Mouse (Mus musculus) kidney, adult 2 months (tissue): ENCODE results near the gene Fam241a. TPM values are rescaled to one million over a fixed set of nuclear protein-coding genes. Genes with fewer than 3 reads are reported as not detected.

ENCODE experiments used
- DNase-seq: peaks from one replicate; pipeline ENCODE4 v3.0.0; 2021
- H3K27ac ChIP-seq: fragments of 200-500 bp; 2 replicates; pipeline ENCODE4 v1.5.1; 2012; ENCODE audit warnings: low read depth, low read length, control low read depth, inconsistent platforms; ENCODE audit not compliant: insufficient read depth
- H3K27me3 ChIP-seq: fragments of 200-500 bp; replicated peaks from 2 replicates; pipeline ENCODE4 v1.6.1; 2012; ENCODE audit warnings: mild to moderate bottlenecking, moderate library complexity, low read length, inconsistent platforms; ENCODE audit not compliant: control insufficient read depth, insufficient read depth
- H3K36me3 ChIP-seq: fragments of 200-500 bp; 2 replicates; pipeline ENCODE4 v1.6.1; 2012; ENCODE audit warnings: mild to moderate bottlenecking, moderate library complexity, low read length, inconsistent platforms; ENCODE audit not compliant: control insufficient read depth, insufficient read depth
- H3K4me1 ChIP-seq: fragments of 200-500 bp; 2 replicates; pipeline ENCODE4 v1.6.1; 2011; ENCODE audit warnings: low read length; ENCODE audit not compliant: control insufficient read depth, insufficient read depth
- H3K4me3 ChIP-seq: fragments of 200-500 bp; 2 replicates; pipeline ENCODE4 v1.5.1; 2011; ENCODE audit warnings: mild to moderate bottlenecking, low read depth, low read length, control low read depth; ENCODE audit not compliant: insufficient read depth
- CTCF ChIP-seq: fragments of 200-500 bp; conservative IDR thresholded peaks from 2 replicates; pipeline ENCODE4 v1.5.1; 2011; ENCODE audit warnings: low read depth, mild to moderate bottlenecking, control low read depth, low read length, moderate library complexity, mixed read lengths; ENCODE audit not compliant: insufficient read depth, insufficient read length
- POLR2A ChIP-seq: fragments of 200-500 bp; IDR thresholded peaks from one replicate; pipeline ENCODE4 v1.6.1; 2011; ENCODE audit warnings: low read depth, low read length, control low read depth
- WGBS: fragments of 180-500 bp; shearing (Covaris S2); methylation state at CpG from one replicate; pipeline ENCODE4 v1.1.7; 2018; 5-methylcytosine and 5-hydroxymethylcytosine counted together
- polyA plus RNA-seq: library from polyadenylated mRNA; depleted of rRNA; stranded (reverse); fragments of >200 nt; gene quantifications from 2 replicates; pipeline ENCODE4 v1.2.3, GENCODE M21; 2012

Fam241a gene
- polyA plus RNA-seq, 1 experiment, result 3.6 TPM

DNA sequence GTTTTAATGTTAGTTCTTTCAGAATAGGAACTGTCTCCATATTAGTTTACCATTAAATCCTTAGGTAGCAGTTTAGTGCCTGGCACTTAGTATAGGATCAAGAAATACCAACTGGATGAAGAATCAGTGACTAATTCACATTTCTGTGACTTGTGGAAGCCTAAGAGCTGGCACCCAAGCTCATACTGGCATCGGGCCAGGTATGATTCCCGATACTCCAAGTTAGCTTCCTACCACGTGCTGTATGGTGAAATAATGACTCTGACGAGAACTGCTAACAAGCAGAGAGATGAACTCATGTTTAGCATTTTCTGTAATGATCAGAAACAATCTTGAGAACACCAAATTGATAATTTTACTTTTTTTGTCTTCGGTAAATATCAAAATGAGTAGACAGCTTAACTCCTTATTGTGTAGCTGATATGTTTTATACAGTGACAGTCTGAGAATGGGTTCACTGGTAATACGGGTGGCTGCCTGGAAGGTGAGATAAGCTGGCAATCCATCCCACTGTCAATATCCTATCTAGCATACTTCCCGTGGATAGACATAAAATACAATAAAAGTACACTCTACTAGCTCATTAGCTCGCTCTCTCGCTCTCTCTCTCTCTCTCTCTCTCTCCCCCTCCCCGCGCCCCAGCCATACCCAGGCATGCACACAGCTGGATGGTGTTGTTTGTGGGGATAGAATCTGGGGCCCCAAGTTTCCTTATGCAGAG lies 47.9 kb downstream of the Fam241a start:
- Histone ChIP-seq H3K4me1 (no peaks in the 10 kb centered on the region), H3K27me3 (no peaks in the 10 kb centered on the region), H3K36me3 (no peaks in the 10 kb centered on the region), H3K4me3 (no peak overlapping the region), H3K27ac (no peak overlapping the region)
- DNase-seq, result peak; percentile 31
- 70% methylated on average over 11 of the region's 11 CpGs for WGBS
- no peak for TF ChIP-seq POLR2A

DNA sequence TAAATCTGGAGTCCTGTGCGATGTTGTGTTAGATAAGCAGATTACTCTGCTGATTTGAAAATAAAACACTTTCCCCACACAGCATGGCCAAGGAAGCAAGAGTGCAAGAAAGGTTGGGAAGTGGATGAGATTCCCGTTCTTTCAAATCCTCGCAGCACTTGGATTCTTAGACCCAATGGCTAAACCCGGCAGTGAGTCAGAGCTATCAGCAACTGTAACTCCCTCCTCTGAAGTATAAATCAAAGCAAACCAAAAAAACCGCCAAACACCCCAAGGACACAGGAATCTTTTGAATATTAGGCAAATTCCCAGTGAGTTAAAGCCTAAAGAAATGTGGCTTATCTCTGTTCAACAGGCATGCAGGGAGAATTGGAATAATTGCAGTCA lies 52.2 kb downstream of the Fam241a start:
- TF ChIP-seq POLR2A, result no peak
- TF ChIP-seq CTCF, result no peak
- WGBS, result 83% methylated on average over 5 of the region's 5 CpGs
- no peaks in the 10 kb centered on the region for H3K36me3 ChIP-seq
- no peak overlapping the region for H3K27ac ChIP-seq
- no peak for DNase-seq
- no peaks in the 10 kb centered on the region for H3K27me3 ChIP-seq
- H3K4me1 ChIP-seq, result peaks cover 3% of the 10 kb centered on the region; the same call in 1 of the 2 replicates
- no peak overlapping the region for H3K4me3 ChIP-seq

DNA sequence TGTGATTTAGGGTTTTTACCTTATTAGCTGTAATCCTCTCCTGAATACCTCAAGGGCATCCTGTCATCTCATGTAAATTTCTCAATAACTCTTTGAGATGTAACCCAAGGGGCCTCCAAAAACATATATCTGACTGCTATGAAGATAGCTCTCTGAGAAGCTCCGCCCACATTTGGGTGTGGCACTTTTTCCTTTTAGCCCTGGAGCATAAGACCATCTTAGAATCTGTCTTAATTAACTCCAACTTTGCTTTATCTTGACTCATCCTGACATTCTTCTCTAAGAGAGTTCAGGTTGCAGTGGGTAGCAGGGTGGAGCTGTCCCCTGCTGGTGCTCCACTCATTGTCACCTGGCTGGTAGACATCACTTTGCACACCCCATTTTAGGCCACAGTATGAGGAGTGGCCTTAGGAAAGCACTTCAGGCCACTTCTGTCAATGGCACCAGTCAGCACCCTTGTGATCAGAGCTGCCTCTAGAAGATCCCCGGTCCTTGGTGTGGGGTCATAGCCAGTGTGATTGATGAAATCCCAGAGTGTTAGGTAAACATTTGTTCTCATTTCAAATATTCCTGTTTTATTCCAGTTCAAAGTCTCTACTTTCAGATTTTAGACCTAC lies 52.7 kb downstream of the Fam241a start:
- WGBS, result 87% methylated on average over 2 of the region's 2 CpGs
- Histone ChIP-seq H3K36me3 (no peaks in the 10 kb centered on the region), H3K4me3 (no peak overlapping the region), H3K27ac (no peak overlapping the region), H3K4me1 (peaks cover 7% of the 10 kb centered on the region; the same call in 1 of the 2 replicates), H3K27me3 (no peaks in the 10 kb centered on the region)
- TF ChIP-seq POLR2A (no peak), CTCF (no peak)
- DNase-seq, result no peak

- Histone ChIP-seq H3K27ac (no peak overlapping the region), H3K36me3 (no peaks in the 10 kb centered on the region), H3K27me3 (no peaks in the 10 kb centered on the region), H3K4me3 (no peak overlapping the region), H3K4me1 (peaks cover 7% of the 10 kb centered on the region; the same call in 1 of the 2 replicates)
- WGBS, result 84% methylated on average over 8 of the region's 8 CpGs
- no peak for DNase-seq
- TF ChIP-seq CTCF, result no peak
- no peak for TF ChIP-seq POLR2A
Measured at GRCm38 (mm10) chr3:127841926-127842325, 54.2 kb downstream of the Fam241a start.

- Histone ChIP-seq H3K4me3 (peak overlapping the region; percentile 63), H3K4me1 (peaks cover 14% of the 10 kb centered on the region; the same call in 1 of the 2 replicates), H3K27me3 (no peaks in the 10 kb centered on the region), H3K36me3 (no peaks in the 10 kb centered on the region), H3K27ac (peak overlapping the region; percentile 85)
- no peak for DNase-seq
- WGBS, result 23% methylated on average over 8 of the region's 8 CpGs
- TF ChIP-seq POLR2A, result no peak
- TF ChIP-seq CTCF, result no peak
Measured at GRCm38 (mm10) chr3:127837972-127838644, 58.0 kb downstream of the Fam241a start.

DNA sequence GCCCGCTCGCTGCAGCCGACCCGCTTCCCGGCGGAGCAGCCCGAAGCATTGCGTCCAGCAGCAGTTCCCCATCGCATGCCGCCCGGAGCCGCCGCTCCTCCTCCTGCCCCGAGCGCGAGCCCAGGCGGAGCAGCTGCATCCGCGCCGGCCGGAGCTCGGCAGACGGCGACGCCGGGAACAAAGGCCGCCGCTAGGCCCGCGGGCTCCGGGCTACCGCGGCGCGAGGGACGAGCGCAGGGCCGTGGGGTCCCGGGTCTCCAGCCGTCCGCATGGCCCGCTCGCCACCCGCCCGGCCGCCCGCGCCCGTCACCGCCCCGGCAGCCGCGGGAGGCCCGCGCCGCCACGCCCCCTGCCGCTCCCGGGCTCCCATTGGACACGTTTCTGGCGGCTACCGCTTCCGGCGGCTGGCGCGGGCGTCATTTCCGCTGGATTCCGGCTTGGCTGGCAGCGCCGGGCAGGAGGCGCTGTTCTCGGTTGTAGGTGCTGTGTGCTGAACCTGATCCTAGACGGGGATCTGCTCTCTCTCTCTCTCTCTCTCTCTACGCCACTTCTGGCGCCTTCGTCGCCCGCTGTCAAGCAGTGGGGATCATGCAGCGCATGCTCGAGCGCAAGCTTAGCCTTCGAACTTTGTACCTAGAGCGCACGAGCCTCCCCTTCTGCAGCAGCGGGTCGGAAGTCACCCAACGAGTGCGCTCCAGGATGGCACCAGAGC lies 58.8 kb downstream of the Fam241a start, which contains the start of gene Ap1ar:
Ap1ar (minus strand) TSS at position 370 of the 712 bp plus-strand sequence.
- H3K27ac ChIP-seq, result peak within 1 kb of the TSS; percentile 85
- H3K4me3 ChIP-seq, result peak within 1 kb of the TSS; percentile 93
- no peaks in the 10 kb centered on the region for H3K27me3 ChIP-seq
- TF ChIP-seq POLR2A (peak; percentile 67), CTCF (peak; percentile 55)
- H3K4me1 ChIP-seq, result peaks cover 14% of the 10 kb centered on the region; the same call in 1 of the 2 replicates
- no peaks in the 10 kb centered on the region for H3K36me3 ChIP-seq
- WGBS, result under 1% methylated on average over 85 of the region's 89 CpGs
- peak; percentile 97 for DNase-seq

GRCm38 (mm10) chr3:127836798-127837153 lies 59.3 kb downstream of the Fam241a start:
- under 1% methylated on average over 17 of the region's 17 CpGs for WGBS

More at GRCm38 (mm10) chr3:127836798-127837153, 59.3 kb downstream of the Fam241a start:
- Histone ChIP-seq H3K27me3 (no peaks in the 10 kb centered on the region), H3K27ac (peak overlapping the region; percentile 14; the same call in 1 of the 2 replicates), H3K4me3 (peak overlapping the region; percentile 93), H3K36me3 (no peaks in the 10 kb centered on the region), H3K4me1 (peaks cover 14% of the 10 kb centered on the region; the same call in 1 of the 2 replicates)
- TF ChIP-seq POLR2A (no peak), CTCF (no peak)
- peak; percentile 38 for DNase-seq
